Mouse (Mus musculus) myocyte (in vitro differentiated cells): ENCODE data around the gene Gm21560. TPM values are rescaled to one million over a fixed set of nuclear protein-coding genes. Genes with fewer than 3 reads are reported as not detected.
"Not testable (repeated sequence)": the region's sequence is repeated elsewhere in the genome, so short reads cannot be mapped to it uniquely, and the experiment has no call there.

Source experiments
- H3K27me3 ChIP-seq: one replicate; pipeline ENCODE4 v1.6.1; 2011; ENCODE audit not compliant: control insufficient read depth, insufficient read depth, insufficient read length
- H3K36me3 ChIP-seq: one replicate; pipeline ENCODE4 v1.6.1; 2011; ENCODE audit not compliant: control insufficient read depth, insufficient read depth
- H3K4me2 ChIP-seq: one replicate; pipeline ENCODE4 v1.6.1; 2011; ENCODE audit warnings: low read depth, control low read depth
- H3K4me3 ChIP-seq: one replicate; pipeline ENCODE4 v1.5.1; 2011; ENCODE audit warnings: mild to moderate bottlenecking, control low read depth, moderate library complexity
- H3K79me2 ChIP-seq: one replicate; pipeline ENCODE4 v1.6.1; 2011; ENCODE audit not compliant: control insufficient read depth, insufficient read depth
- H3ac ChIP-seq: one replicate; pipeline ENCODE4 v1.6.1; 2011; ENCODE audit not compliant: control insufficient read depth, insufficient read length
- polyA plus RNA-seq: library from polyadenylated mRNA; unstranded; fragments of >200 nt; fragmentation: generic; extraction: Trizol; gene quantifications from one replicate; pipeline ENCODE4 v1.2.1, GENCODE M21; 2012; ENCODE audit warnings: missing spikeins

Gm21560 gene
- polyA plus RNA-seq, result not detected

DNA sequence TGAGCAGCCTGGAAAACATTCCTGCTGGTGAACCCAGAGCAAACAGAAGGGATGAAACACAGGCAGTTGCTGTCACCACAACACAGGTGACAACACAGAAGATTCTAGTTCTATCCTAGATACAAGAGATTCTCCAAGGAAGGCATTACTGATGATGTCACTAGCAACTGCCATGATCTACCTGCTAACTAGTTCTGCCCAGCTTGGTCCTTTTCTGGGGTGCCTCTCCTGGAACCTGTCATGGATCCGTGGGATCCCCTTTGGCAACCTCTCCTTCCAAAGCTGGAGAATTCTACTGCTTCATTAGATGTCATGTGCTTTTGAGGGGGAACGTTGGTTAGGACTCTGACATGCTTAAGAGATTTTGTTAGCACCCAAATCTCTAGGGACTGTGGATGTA lies at the start of gene Gm21560:
Gm21560 (minus strand) TSS at position 101 of the 400 bp plus-strand sequence.
- not testable (repeated sequence) for H3K79me2 ChIP-seq, H3K4me3 ChIP-seq, H3K4me2 ChIP-seq, H3K27me3 ChIP-seq, H3ac ChIP-seq, H3K36me3 ChIP-seq

DNA sequence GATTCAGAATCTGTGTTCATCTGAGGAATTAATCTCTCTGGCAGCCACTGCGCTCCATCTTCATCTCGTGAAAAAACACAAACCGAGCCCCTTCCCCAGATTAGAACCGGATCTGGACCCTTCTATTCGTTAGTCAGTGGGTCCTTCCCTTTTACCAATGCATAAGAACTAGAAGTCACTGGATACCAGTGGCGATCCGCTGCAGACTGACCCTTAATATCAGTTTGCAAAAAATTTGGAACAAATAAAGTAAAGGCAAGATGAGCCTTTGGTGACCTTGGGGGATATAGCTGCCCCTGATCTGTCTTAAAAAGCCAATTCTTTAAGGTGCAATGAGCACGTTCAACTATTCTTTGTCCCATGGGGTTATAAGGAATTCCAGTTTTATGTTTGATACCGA lies 55.6 kb downstream of the Gm21560 start:
- H3K79me2 ChIP-seq, H3K4me2 ChIP-seq, H3K27me3 ChIP-seq, H3K36me3 ChIP-seq, H3K4me3 ChIP-seq, H3ac ChIP-seq: not testable (repeated sequence)

DNA sequence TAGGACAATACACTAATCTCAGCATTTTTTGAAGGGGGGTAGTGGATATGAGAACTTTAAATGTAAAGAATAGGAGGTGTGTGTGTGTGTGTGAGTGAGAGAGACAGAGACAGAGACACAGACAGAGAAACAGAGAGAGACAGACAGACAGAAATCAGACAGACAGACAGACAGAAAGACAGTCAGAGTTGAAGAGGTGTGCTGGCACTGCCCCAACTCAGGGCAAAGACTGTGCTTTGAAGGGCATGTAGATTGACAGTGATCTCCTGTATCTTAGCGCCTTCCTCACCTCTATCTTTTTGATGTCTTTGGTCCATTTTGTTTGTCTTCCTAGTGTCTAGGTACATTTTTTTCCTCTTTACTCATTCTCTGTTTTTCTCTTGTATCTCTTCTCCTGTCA lies 58.0 kb downstream of the Gm21560 start:
- H3K4me2 ChIP-seq, H3K27me3 ChIP-seq, H3ac ChIP-seq, H3K36me3 ChIP-seq, H3K4me3 ChIP-seq, H3K79me2 ChIP-seq: not testable (repeated sequence)

Other genes with a start within 250 kb of the Gm21560 start
- not detected for gene Gm3453, start 240.2 kb downstream of the Gm21560 start, polyA plus RNA-seq
- gene Gm6337, start 161.0 kb downstream of the Gm21560 start, polyA plus RNA-seq, result not detected
- not detected for gene Gm8206, start 125.3 kb downstream of the Gm21560 start, polyA plus RNA-seq
- not detected for gene Gm3468, start 110.6 kb downstream of the Gm21560 start, polyA plus RNA-seq
- not detected for gene Gm3476, start 93.5 kb downstream of the Gm21560 start, polyA plus RNA-seq
- gene Gm3411, start 68.0 kb upstream of the Gm21560 start, polyA plus RNA-seq, result not detected
- gene Gm21103, start 85.6 kb upstream of the Gm21560 start, polyA plus RNA-seq, result not detected
- not detected for gene Gm3618, start 124.4 kb upstream of the Gm21560 start, polyA plus RNA-seq
- gene Gm16440, start 171.0 kb upstream of the Gm21560 start, polyA plus RNA-seq, result not detected
- gene Gm3591, start 193.2 kb upstream of the Gm21560 start, polyA plus RNA-seq, result not detected
- gene Gm3594, start 225.3 kb upstream of the Gm21560 start, polyA plus RNA-seq, result not detected